Mouse (Mus musculus) kidney, postnatal 25 days (tissue): Measurements from ENCODE around the gene Ano6.

Experiments
- DNase-seq, 2 experiments: peaks; one replicate each; pipeline ENCODE4 v3.0.0; 2021; ENCODE audit warnings: mixed read lengths in 2 of 2

The Ano6 gene

DNA sequence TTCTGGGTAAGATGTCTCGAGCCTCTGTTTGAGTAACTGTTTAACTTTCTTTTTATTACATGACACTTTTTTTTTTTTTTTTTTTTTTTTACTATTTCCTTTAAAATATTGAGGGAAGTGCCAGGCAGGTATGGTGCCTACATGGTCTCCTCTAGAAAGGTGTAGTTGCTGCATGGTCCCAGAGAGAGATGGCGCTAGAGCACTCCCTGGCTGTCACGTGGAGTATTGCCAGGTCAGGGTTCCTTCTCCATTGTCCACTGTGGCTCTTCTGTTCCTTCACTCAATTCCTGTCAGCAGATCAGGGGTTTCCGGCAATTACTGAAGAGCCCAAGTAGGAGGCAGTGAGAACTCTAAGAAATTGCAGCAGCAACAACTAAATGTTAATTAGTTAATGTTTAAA, 152.8 kb downstream of the Ano6 start:
- DNase-seq = peak in 1 of 2 experiments; percentile 50

DNA sequence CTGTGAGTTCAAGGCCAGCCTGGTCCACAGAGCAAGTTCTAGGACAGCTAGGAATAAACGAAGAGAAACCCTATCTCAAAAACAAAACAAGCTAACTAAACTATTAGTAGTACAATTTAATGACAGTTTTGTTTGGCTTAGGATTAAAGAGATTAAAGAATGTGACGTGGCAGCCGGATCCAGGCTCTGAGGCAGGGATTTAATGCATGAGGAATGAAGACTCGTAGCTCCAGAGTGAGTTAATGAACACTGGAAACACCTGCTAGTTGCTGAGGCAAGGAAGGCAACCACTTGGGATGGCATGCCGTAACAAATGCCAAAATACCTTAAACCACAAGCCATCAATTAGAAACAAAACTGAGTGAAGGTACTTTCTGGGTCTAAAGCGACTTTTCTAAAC, 153.7 kb downstream of the Ano6 start:
- no peak for DNase-seq

DNA sequence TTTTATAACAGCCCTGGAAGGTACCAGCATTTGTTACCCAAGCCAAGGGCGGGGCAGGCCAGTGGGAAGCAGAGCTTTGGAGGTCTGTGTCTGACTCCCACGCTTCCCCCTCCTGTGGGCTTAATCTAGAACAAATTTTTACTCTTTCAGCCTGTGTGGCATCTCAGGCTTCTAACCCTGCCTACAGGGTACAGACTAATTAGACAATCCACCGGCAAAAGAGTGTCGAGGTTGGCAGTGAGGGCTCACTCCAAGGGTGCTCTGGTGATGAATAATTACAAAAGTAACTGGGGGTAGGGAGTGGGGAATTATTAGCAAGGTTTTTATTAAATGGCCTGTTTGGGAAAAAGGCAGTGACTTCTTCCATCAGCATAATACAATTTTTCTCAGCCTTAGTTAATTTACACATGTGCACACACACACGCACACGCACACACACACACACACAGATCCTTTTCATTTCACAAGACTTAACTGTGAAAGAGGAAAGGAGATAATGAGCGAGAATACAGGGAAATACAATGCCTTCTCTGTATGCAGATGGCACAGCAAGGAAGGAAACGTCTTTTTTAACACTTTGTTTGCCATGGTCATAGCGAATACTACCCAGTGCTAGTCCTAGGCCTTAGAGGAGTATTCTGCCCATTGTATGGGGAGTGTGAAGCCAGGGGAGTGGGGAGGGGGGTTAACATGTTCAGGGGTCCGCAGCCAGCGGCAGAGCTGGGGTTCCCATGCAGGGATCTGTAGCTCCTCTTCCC, 155.5 kb downstream of the Ano6 start:
- DNase-seq = no peak

DNA sequence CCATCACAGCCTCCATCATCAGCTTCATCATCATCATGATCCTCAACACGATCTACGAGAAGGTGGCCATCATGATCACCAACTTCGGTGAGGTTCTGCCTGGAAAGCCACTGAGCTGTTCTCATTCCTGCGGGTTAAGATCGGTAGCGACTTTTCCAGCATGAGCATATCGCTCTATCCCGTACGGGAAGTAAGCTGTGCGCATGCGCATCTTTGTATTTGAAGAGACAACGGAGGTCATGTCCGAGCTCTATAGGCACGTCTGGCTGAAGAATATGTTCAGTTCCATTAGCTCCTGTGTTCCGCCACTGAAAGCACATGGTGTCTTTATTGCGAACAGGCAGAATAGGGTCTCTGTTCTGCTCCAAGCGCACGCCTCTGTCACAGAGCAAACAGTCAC, 157.8 kb downstream of the Ano6 start:
- DNase-seq = no peak

DNA sequence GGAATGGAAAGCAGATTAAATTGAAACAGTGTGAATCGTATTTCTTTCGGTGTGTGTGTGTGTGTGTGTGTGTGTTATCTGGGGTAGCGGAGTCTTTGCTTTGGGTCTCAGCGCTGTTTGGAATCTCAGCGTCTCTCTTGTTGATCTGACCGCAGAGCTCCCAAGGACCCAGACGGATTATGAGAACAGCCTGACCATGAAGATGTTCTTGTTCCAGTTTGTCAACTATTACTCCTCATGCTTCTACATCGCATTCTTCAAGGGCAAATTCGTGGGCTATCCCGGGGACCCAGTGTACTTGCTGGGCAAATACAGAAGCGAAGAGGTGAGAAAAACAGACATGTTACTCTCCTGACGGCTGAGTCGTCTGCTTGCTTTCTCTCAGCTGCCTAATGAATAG, 158.7 kb downstream of the Ano6 start:
- DNase-seq = no peak

DNA sequence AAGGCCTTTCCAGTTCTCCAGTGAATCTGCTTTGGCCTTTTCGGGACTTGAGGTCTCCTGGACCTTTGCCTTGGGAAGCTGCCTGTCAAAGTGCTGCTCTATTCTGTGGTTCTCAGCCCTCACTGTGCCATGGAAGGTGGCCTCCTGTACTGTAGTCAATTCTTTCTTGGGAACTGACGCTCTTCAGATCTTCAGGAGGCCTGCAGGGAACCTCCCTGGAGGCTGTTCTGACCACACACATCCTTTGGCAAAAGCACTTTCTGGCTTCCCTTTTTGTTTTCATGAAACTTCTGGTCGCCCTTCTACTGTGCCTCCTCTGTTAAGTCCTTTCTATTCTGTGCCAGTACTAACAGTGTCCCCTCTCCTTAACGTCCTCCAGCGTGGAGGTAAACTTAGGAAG, 160.9 kb downstream of the Ano6 start:
- DNase-seq = no peak

DNA sequence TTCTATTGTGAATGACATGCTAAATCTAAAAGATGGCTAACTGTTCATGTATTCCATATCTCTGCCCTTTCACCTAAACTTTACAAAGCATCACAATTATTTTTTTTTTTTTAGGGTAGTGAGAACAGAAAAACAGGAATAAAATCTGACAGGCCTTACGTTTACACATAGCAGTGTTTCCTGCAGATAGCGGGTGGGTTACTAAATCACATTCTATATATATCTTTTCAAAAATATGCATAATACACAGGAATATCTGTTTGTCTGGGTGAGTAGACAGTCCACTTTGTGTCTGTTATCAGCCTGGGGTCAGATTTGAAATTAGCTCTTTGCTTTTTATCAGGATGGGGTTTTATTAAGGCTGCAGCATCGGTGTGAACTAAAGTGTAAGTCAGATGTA, 166.0 kb downstream of the Ano6 start:
- no peak for DNase-seq

DNA sequence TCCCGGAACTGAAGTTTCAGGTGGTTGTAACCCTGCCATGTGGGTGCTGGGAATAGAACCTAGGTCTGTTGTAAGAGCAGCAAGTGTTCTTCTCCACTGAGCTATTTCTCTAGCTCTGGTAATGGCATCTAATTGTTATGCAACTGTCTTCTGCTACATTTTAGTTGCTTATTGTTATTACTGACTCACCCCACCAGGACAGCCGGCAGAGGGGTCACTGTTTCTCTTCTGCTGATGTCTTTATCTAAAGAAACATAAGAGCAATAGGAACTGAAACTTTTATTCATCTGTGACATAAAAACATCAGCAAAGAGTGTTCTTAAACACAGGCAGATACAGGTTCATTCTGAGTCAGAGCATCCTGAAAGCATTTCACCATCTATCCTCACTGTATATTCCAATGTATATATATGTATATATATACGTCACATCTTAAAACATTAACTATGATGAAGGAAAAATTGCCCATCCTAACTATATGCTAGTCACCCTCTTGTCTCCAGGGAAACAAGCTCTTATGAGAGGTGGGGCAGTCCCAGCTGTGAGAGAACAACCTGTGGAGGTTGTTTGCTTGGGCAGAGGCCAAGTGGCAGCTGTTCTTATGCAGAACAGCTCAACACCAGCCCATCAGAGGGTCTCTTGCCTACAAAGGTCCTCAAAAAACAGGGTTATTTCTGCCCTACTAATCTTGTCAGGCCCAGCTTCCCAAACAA, 171.9 kb downstream of the Ano6 start:
- no peak for DNase-seq

DNA sequence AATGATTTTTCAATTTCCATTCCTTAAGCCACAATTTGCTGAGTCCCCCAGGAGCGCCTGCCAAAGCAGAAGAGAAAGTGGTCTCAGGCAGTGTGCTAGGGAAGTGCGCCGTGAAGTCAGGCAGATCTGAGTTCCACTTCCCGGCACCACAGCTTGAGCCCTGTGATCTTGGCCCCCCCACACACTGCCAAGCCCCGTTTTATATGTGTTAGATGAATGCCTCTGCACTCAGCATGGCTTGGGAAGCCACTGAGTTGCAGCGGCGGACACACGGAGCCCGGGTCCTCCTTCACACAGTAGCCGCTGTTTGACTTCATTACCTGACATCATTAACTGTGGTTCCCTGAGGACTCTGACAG, 172.5 kb downstream of the Ano6 start:
- no peak for DNase-seq

DNA sequence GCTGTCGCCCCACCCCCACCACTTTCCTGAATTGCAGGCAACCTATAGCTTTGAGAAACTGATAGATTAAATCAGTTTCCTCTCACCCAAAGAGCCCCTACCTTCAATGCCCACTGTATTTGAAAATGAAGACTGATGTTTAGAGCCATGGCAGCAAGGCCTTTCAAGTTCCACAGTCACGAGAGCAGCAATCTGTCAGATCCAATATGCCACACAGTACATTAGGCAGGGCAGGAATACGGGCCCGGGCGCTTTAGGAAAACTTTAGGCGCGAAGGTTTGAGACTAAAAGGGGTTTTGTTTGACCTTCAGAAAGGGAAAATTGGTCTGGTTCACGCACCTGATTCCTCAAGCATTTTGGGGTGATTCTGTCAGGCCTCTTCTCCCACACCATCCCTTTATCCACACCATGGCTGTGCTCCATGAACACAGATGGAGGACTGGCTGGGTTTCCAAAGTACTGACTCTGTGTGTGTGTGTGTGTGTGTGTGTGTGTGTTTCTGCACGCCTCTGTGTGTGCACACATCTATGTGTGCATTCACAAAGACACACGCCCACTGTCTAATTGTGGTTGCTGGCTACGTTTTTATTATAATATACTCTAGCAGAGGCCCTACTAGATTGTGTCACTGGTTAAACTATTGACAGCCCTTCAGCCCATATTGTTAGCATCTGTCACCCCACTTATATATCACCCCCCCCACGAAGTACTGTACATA, 173.0 kb downstream of the Ano6 start:
- no peak for DNase-seq

DNA sequence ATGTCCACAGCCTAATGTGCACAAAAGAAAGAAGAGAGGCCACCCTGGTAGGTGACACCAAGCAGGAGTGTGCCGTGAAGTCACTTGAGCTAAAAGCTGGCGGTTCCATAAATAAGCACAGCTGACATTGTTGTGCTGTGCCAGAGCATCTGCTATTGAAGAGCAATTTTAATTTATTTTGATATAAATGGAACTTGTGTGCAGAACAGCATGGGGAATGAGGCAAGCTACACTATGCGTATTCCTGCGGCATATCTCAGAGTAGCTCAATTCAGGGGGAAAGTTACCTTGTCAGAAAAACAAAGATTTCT, 173.6 kb downstream of the Ano6 start:
- DNase-seq = no peak

DNA sequence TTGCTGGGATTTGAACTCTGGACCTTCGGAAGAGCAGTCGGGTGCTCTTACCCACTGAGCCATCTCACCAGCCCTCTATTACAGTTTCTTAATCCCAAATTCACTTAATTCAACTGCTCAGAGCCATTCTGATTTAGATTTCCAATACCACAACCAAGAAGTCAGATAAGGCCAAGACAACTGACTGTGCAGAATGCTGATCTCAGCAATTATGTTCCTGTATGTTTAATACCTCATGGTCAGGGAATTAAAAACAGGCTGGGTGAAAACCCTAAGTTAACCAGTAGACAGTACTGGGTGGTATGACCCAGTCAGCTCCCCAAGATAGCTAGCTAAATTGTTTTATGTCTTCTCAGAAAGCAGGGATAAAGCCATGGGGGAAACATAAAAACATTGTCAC, 176.3 kb downstream of the Ano6 start:
- DNase-seq = no peak

DNA sequence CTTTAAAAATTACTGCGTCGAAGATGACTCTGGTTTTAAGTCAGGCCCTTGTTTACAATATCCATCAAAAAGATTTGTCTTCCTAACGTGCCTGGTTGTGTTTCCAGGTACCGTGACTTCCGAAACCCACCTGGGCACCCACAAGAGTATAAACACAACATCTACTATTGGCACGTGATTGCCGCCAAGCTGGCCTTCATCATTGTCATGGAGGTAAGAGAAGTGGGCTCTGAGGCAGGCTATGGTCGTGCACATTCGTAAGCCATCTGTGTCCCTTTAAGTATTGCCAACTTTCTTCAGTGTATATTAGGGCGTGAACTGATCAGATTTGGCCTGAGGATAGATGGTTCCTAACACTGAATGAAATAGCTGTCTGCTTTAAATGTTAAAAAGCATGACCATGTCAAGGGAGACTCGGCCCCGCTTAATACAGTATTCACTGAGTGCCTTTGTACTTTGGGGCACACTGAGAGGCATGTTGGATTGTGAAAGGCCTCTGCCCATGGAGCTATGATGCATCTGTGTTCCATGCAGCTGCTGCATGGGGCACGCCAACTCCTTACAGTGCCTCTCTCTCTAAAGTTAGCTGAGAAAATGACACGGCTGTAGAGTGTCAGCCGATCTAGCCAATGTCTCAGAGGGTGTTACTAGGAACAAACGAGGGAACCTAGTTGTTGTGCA, 177.0 kb downstream of the Ano6 start:
- DNase-seq = no peak

DNA sequence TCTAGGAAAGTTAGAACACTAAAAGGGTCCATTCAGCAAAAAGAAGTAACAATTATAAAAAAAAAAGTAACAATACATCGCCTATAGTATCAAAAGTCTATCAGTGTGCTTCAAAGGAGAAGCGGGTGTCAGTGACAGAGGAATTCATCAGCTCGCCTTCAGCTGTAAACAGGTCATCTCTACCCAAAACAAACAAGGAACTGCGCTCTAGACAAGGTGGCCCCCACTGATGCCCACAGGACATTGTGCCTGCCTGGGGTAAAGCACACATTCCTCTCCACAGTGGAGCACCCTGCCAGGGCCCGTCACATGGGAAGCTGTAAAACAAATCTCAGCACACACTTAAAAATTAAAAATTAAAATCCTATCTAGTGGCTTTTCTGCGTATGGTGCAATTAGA, 179.0 kb downstream of the Ano6 start:
- no peak for DNase-seq

DNA sequence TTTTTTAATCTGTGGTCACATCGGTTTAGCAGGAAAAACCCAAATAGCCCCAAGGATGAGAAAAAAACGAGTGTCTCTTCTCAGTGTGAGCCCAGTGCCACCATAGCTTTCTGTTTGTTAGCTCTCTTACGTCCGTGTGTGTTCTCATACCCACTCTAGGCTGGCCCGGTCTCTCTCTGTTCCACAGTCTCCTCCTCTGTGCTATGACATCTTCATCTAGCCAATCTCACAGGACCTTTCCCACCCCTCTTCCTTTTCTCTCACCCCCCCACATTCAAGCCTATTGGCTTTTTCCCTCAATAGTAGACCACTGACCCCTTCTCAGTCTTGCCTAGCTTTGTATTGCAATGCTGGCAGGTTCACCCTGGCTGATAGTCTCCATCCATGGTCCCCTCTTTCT, 179.5 kb downstream of the Ano6 start:
- DNase-seq = no peak

DNA sequence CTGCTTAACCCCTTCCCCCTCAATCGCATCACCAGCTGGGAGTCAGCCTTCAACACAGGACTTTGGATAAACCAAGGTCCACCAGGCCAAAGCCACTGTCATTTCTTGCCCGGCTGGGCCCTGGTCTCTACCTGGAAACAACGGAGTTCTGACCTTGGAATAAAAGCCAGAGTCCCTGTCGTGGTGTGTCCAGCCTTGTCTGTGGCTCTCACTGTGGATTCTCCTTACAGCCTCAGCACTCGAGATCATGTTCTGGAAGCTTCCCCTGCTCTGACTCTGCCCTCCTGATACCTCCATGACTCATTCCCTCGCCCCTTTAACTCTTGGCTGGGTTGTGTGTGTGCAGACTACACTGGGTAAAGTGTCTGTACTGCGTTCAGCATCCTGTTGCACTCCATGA, 180.0 kb downstream of the Ano6 start:
- DNase-seq = no peak

DNA sequence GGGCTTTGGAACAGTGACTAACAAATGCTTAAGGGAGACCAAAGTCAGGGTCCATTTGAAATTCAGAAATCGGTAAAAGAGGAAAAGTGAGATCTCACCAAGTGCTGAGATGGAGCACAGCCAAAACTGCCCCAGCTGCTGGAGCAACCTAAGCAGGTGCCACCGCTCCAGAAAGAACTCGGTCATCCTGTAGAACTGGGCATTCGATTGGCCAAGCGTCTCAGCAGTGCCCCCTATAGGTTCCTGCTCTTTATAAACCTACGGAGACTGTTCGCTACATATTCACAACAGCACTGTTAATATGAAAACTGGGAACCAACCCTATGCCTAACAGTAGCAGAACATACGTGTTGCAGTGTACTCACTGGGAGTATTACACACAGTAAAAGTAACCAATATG, 180.7 kb downstream of the Ano6 start:
- peak in 1 of 2 experiments; percentile 14 for DNase-seq

DNA sequence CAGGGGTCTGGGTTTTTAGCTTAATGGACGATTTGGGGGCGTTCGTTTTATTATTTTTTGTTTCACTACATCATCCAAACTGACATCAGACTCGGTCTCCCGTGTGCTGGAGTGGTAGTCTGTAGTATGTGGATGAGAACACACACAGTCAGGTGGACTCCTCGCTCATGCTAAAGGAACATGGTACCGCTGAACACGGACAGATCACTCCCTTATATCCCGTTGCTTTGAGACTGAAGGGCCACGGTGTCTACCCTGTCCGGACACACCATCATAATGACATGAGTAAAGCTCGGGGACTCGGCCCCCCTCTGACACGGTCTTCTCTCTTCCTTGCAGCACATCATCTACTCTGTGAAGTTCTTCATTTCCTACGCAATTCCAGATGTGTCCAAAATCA, 181.5 kb downstream of the Ano6 start:
- no peak for DNase-seq

DNA sequence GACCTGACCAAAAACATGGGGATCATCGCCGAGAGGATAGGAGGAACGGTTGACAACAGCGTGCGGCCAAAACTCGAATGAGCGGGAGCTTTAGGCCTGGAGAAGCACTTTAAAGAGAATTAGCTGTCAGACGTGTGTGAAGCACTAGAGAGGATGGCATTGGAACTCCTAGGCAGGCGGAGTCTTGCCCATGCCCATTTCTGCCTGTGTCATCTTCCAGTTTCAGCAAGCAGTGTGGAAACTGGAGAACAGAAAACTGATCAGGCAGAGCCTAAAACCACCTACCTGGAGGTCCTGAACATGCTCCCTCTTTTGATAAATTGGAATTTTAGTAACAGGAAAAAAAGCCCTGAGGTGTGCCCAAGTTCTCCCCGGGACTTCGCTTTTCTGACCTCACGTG, 182.0 kb downstream of the Ano6 start:
- no peak for DNase-seq

DNA sequence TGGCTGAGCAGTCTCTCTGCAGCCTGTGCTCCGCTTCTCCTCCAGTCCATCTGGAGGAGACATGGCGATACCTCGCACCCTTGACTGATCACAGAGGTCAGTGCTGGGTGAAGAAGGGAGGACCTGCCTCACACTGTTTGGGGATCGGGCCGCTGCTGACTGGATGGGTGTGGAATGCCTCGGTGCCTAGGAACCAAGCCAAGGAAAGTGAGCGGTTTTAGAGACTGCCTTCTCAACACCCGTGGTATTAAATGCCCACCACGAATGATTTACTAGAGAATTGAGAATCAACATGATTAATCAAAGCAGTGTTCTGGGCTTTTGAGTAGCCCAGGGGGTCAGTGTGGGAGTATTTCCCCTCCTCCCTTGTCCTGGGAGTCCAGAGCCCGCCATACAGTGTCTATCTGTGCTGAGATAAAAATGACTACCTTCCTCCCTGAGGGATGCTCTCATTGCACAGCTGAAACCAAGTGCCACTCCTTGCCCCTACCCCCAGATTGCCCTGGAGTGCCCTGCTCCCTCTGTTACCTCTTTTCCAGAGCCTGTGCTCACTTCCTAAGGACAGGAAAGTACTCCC, 183.5 kb downstream of the Ano6 start:
- DNase-seq = no peak

DNA sequence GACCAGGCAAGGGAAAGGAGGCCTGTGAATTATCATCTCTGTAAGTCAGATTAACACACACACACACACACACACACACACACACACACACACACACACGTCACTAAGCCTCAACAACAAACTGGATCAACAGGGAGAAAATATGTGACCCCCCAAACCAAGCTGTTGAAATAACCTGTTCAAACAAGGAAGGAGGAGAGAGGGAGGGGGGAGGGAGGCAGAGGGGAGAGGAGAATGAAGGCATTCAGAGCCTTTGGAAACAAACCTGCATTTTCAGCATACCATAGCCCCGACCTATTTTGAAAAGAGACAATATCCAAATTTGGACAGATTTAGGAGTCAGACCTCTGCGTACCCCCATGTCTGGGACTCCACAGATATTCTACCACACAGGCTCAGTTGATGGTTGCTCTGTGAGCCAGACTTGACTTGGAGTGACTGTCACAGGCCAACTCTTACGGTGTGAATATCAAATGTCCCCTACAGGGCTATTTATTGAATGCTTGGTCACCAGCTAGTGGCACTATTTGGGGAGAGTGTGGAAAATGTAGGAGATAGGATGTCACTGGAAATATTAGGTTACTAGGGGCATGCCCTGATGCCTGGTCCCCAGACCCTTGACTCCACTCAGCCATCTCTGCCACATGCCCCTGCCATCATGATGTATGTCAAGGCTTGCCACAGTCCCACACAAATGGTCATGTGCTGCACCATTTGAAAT, 185.7 kb downstream of the Ano6 start:
- no peak for DNase-seq

DNA sequence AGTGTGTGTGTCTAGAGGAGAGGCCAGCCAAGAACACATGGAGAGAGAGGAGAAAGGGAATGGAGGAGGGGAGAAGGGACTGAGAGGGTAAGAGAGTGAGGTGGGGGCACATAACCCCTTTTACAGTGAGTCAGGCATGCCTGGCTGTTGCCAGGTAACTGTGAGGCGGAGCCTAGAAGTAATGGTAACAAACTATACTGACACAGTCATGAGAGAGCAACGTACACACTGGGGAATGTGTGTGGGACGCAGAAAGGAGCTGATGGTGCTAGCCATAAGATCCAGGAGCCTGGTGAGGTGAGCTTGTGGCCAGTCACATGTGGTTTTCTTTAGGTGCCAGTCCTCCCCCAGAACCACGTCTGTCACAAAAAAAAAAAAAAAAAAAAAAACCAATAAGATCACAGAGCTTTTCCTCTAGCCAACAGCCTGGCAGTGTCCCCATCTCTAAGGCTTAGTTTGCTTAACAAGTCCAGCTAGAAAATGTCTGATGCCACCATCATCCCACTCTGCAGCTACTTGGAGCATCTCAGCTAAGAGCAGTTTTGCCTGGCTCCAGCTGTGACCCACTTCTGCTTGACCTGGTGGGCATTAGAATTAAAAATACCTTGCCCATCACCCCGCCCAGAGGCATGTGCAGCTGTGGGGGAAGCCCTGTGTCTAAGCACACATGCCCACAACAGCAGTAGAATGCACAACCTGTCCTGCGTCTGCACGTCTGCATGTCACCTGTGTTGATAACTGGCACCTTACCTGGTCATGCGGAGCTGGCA, 186.7 kb downstream of the Ano6 start:
- DNase-seq = no peak
